Mouse (Mus musculus) ovary, postnatal 14 days (tissue): ENCODE results near the gene Magoh.
A peak's percentile ranks its signal among the peaks of the same experiment; 100 is the strongest.

Source experiments
- DNase-seq: peaks from one replicate; pipeline ENCODE4 v3.0.0; 2022; ENCODE audit warnings: low spot score

Magoh gene

DNA sequence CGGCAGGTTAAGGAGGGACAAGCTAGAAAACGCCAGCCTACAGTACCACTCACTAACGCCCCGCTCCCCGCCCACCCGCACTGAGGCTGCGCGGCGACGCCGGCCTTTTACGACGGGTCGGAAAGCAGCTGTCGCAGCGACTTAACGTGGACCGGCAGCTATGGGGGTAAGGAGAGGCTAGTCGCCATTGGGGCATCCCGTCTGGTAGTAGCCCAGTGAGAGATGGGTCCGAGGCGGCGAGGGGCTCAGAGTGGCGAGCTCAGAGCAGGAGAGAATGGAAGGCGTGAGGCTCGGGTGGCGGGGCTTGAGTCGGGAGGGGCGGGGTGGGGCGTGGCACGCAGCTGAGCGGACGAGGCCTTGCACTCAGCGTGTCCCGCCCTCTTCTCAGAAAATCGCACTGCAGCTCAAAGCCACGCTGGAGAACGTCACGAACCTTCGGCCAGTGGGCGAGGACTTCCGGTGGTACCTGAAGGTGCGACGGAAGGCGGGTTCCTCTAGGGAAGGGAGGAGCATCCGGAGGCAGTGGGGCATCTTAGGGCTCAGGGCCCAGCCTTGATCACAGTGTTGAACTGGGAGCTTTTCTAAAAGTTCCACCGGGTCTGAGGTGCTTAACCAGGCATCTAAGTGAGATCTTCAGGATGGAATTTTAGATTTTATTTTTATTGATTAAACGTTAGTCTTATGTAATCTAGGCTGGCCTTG is 10.3 kb downstream of the Magoh start, which contains the start of gene 0610037L13Rik:
0610037L13Rik (plus strand) TSS at position 83 of the 702 bp plus-strand sequence.
- DNase-seq, result peak; percentile 88

DNA sequence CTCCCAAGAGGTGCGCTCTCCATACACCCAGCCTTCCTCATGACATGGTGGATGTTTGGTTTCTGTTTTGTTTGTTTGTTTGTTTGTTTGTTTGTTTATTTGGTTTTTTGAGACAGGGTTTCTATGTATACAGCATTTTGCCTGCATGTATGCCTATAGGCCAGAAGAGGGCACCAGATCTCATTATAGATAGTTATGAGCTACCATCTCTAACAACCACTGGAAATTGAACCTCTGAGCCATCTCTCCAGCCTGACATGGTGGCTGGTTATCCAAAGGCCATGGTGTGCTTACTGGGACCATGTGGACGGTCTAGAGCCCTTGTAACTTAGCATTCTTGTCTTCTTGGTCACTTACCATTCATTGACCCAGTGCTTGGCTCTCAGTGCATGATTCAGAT is 13.1 kb downstream of the Magoh start:
- DNase-seq, result no peak

- DNase-seq, result no peak
Observed at GRCm38 (mm10) chr4:107899211-107899927, 19.8 kb downstream of the Magoh start.

DNA sequence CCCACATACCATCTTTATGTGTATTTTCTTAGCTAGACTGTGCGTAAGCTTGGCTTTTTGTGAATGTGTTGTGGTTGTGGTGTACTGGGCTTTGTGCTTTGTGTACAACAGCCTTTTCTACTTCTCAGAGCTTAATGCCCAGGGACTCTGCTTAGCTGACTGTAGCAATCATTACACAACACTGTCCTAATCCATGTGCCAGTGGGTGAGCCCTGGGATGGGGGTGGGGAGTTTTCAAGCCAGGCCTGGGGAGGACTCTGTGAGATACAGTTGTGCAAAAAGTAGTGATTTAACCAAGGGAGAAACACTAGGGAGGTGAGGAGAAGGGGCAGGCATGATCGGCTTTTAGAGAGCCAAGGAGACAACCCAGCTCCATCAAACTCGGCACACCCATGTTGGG is 20.7 kb downstream of the Magoh start:
- DNase-seq, result no peak

DNA sequence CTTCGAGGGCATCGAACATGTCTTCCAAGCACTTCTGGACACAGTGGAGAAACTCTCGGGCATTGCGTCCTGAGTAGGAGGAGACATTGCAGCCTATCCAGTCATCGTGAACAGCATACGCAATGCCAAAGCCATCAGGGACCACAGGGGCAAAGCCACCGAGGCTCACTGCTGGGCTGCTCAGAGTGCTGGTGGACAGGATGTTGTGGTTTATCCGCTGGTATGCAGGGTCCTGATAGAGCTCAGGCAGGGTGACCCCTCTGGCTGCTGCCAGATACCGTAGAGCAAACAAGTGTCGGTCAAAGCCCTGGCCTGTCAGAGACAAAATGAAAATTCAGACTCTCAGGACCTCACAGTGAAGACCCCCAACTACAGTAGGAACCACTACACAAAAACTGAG is 24.7 kb downstream of the Magoh start:
- no peak for DNase-seq

DNA sequence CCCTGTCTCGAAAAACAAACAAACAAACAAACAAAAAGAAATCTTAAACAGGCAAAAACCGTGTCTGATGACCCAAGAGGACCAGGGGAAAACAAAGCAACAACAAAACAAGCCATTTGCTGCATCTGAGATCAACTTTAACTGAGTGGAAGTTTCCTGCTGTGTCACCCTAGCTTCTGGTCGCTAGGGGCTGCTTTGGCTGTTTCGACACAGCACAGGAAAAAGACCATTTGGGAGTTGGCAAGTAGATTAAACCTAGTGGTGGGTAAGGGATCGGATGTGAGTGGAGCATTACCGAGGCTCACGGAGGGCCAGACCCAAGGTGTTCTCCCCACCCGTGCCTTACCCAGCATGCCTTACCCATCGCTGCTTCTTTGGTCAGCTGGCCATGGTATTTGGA is 27.0 kb downstream of the Magoh start:
- no peak for DNase-seq

DNA sequence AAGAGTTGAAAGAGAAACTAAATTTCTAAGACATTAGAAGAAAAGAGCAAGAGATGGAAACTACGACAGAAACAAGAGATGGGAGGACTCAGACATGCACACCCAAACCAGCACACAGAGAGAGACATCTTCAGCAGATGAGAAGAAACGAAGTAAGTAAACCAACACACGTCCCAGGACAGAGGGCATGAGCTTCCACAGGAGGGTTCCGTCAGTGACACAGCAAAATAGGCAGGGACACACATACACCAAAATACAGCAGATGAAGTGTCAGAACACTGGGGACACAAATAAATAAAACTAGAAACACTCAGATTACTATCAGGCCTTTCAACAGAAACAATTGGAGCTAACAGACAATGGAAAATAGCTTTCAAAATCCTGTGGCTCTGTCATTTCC is 30.5 kb downstream of the Magoh start:
- no peak for DNase-seq

DNA sequence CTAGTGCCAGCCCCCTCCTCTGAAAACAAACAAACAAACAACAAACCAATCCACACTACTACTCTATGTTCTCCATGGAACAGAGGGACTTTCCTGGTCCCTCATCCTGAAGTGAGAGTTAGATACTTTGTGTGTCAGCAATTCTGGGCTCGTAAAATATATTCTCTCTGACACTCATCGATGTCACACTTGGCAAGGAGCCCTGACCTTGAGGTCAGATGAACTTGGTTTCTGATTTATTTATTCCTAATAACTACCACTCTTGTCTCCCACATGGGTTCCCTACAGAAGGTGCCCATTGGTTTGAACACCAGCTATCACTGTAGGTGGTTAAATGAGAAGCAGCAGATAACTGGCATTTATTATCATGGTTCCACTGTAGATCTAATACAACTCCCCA is 40.8 kb downstream of the Magoh start:
- DNase-seq, result no peak

GRCm38 (mm10) chr4:107921152-107921695 is 41.7 kb downstream of the Magoh start:
- DNase-seq, result peak; percentile 37

GRCm38 (mm10) chr4:107921952-107922351 is 42.4 kb downstream of the Magoh start:
- DNase-seq, result no peak

- DNase-seq, result peak; percentile 94
Observed at GRCm38 (mm10) chr4:107923145-107923802, 43.7 kb downstream of the Magoh start, which contains the start of gene Cpt2. Cpt2 (minus strand) TSS chr4:107923610.

DNA sequence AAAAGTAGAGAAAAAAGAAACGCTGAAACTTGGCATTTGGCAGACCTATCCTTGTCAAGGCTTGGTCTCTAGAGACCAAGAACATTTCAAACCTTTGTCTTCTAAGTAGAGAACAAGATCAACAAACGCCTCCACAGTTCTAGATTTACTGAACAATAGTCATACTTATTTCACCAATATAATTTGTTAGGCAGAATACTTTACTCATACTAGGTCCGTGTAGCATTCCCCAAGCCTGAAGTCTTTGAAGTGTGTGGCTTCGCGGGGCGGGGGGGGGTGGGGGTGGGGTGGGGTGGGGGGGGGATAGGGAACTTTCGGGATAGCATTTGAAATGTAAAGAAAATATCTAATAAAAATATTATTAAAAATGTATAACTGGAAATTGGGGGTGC is 44.2 kb downstream of the Magoh start:
- no peak for DNase-seq

DNA sequence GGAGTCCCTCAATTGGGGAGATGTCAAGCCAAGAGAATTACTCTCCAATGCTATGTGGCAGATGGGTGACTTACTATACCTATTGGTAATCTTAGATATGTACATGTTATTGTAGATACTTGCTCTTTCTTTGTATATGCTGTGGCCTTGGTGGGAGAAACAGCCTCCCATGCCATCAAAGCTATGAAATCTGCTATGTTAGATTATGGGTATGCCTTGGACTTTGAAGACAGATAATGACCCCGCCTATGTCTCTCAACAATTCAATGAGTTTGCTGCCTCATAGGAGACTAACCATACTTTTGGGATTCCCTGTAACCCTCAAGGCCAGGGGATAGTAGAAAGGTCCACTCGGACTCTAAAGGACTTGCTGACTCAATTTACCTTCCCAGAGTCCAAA is 48.7 kb downstream of the Magoh start:
- DNase-seq, result no peak

- no peak for DNase-seq
Observed at GRCm38 (mm10) chr4:107928726-107929125, 49.2 kb downstream of the Magoh start.

DNA sequence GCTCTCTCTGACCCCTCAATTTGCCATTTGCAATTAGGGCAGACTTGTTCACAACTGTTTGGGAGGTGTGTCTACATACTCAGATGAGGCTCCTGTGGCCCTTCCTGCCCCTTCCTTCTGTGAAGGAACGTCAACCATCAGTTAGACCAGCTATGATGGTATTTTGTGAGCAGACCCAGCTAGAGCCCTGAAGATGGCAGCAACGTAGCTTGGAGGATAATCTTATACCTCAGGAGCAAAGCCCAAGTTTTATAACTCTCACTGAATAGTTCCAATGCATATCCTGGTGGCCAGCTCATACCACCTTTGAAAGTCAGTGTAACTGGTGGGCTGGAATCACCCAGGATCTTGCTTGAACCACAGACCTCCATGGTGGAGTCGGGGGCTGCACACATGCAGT is 51.9 kb downstream of the Magoh start:
- no peak for DNase-seq

GRCm38 (mm10) chr4:107933239-107933638 is 53.7 kb downstream of the Magoh start:
- DNase-seq, result no peak

- no peak for DNase-seq
Observed at GRCm38 (mm10) chr4:107935254-107935653, 55.7 kb downstream of the Magoh start.
